Mouse (Mus musculus): Measurements from ENCODE around the gene Ascc1. TPM values are rescaled to one million over a fixed set of nuclear protein-coding genes. Genes with fewer than 3 reads are reported as not detected.
A peak's percentile ranks its signal among the peaks of the same experiment; 100 is the strongest.

Ascc1 gene
- polyA plus RNA-seq, 1 experiment from 2014 or later: 57.8 TPM

DNA sequence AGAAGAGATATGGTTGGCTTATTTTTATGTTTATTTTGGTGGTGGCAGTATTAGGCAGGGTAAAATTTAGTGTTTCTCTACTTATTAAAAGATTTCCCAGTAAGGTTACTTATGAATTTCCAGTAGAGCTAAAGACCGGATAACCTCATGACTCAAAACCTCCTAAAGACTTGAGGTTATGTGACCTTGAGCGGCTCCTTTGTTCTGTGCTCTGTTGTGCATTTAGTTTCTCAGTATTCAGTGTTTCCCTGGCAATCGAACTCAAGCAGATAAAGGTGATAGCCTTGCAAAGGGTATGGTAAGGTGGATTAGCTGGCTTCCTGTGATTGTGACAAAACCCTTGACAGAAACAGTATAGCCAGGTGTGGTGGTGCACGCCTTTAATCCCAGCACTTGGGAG lies 26.8 kb downstream of the Ascc1 start:
- H3K9ac ChIP-seq (ENCODE audit: low read depth, low read length): no peak overlapping the region
- no peak for DNase-seq (ENCODE audit: low spot score)
- WGBS: 68% methylated on average over 4 of the region's 4 CpGs
- no peaks in the 10 kb centered on the region for H3K27me3 ChIP-seq (ENCODE audit: insufficient read depth, low read length)
- H3K9me3 ChIP-seq (replicated peaks; ENCODE audit: low read length): no peaks in the 10 kb centered on the region
- peaks cover 13% of the 10 kb centered on the region for H3K4me1 ChIP-seq (replicated peaks; ENCODE audit: insufficient read depth, low read length)
- TF ChIP-seq CTCF (IDR thresholded peaks at IDR 0.05; ENCODE audit: low read depth): no peak
- H3K36me3 ChIP-seq (ENCODE audit: insufficient read depth, low read length): no peaks in the 10 kb centered on the region
- H3K4me2 ChIP-seq (ENCODE audit: low read length): no peak overlapping the region
- H3K27ac ChIP-seq: peak overlapping the region; percentile 83; the same call in 1 of the 2 replicates
- no peak for ATAC-seq (replicated peaks; ENCODE audit: low FRiP score, low read depth)
- no peak overlapping the region for H3K4me3 ChIP-seq (replicated peaks; ENCODE audit: low read depth, low read length)

DNA sequence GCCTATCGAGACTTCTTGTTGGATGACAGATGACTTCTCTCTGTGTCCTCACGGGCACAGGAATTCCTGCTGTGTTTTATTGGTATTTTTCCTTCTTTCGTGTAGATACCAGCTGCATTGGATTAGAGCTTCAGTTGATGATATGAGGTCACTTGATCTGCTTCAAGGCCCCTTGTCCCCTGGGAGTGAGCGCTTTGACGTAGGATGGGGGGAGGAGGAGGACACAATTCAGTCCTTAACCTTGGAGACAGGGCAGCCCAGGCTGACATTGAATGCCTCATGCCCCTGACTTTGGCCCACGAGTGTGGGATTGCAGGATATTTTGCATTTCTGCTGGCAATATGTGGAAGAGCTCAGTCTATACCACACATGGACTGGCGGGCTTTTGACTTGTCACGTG lies 29.0 kb downstream of the Ascc1 start:
- H3K4me1 ChIP-seq (replicated peaks; ENCODE audit: insufficient read depth, low read length): peaks cover 13% of the 10 kb centered on the region
- ATAC-seq (replicated peaks; ENCODE audit: low FRiP score, low read depth) (no peak), DNase-seq (ENCODE audit: low spot score) (peak; percentile 21)
- H3K27me3 ChIP-seq (ENCODE audit: insufficient read depth, low read length): no peaks in the 10 kb centered on the region
- 60% methylated on average over 8 of the region's 8 CpGs for WGBS
- H3K9ac ChIP-seq (ENCODE audit: low read depth, low read length): no peak overlapping the region
- no peak overlapping the region for H3K4me2 ChIP-seq (ENCODE audit: low read length)
- H3K9me3 ChIP-seq (replicated peaks; ENCODE audit: low read length): no peaks in the 10 kb centered on the region
- no peaks in the 10 kb centered on the region for H3K36me3 ChIP-seq (ENCODE audit: insufficient read depth, low read length)
- no peak overlapping the region for H3K27ac ChIP-seq
- TF ChIP-seq CTCF (IDR thresholded peaks at IDR 0.05; ENCODE audit: low read depth): no peak
- no peak overlapping the region for H3K4me3 ChIP-seq (replicated peaks; ENCODE audit: low read depth, low read length)

DNA sequence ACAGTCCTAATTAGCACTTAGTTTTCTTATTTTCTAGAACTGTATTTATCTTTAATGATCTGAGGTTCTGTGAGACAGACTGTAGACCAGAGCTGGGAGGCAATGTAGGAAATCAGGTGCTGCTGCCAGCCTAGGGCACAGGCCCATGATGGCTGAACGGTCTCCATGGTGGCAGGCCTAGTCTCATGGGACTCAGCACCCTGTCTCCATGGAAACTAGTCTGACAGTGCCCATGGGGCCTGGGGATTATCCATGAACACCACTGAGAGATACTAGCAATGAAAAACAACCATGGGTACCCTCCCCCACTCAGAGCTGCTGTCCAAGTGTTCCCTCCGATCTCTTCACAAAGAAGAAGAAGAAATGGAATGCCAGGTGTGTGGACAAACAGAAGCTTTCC lies 29.4 kb downstream of the Ascc1 start:
- no peaks in the 10 kb centered on the region for H3K36me3 ChIP-seq (ENCODE audit: insufficient read depth, low read length)
- H3K9me3 ChIP-seq (replicated peaks; ENCODE audit: low read length): no peaks in the 10 kb centered on the region
- TF ChIP-seq CTCF (IDR thresholded peaks at IDR 0.05; ENCODE audit: low read depth): no peak
- WGBS: 67% methylated on average over 2 of the region's 2 CpGs
- no peak overlapping the region for H3K27ac ChIP-seq
- no peak overlapping the region for H3K4me3 ChIP-seq (replicated peaks; ENCODE audit: low read depth, low read length)
- H3K27me3 ChIP-seq (ENCODE audit: insufficient read depth, low read length): no peaks in the 10 kb centered on the region
- no peak for ATAC-seq (replicated peaks; ENCODE audit: low FRiP score, low read depth)
- H3K4me2 ChIP-seq (ENCODE audit: low read length): no peak overlapping the region
- H3K4me1 ChIP-seq (replicated peaks; ENCODE audit: insufficient read depth, low read length): peaks cover 13% of the 10 kb centered on the region
- no peak overlapping the region for H3K9ac ChIP-seq (ENCODE audit: low read depth, low read length)
- DNase-seq (ENCODE audit: low spot score): no peak

DNA sequence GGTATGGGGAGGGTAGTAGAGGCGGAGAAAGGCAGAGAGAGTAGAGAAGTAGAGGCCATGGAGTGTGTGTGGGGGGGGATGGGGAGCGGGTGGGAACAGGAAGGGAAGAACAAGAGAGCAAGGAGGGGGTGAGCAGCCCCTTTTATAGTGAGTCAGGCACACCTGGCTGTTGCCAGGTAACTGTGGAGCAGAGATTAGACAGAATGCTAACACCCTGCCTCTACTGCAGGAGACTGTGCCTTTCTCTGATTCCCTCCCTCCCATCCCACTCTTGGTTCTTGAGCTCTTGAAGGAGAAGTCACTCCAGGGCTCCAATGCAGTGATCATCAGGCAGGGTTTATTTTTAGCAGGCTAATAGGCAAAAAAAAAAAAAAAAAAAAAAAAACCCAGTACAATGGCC lies 30.0 kb downstream of the Ascc1 start:
- no peak for ATAC-seq (replicated peaks; ENCODE audit: low FRiP score, low read depth)
- TF ChIP-seq CTCF (IDR thresholded peaks at IDR 0.05; ENCODE audit: low read depth): no peak
- 66% methylated on average over 2 of the region's 2 CpGs for WGBS

DNA sequence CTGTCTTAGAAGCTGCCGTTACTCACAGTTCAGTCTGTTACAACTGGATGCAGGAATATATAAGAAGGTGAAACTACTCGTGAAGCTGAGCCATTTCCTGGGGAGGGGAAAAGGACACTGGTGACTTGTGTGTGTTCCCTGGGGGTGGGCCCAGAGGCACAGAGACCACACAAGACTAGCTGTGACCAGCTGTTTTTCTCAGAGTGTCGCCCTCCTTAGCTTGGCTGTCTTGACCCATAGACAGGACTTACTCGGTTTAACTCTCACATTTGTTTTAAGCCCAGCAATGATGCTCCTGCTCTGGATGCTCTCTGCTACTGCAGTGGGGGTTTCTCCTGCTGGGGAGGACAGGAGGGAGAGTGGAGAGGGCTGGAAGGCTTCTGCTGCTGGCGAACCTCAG lies 30.5 kb downstream of the Ascc1 start:
- TF ChIP-seq CTCF (IDR thresholded peaks at IDR 0.05; ENCODE audit: low read depth): no peak
- Histone ChIP-seq H3K9ac (ENCODE audit: low read depth, low read length) (no peak overlapping the region), H3K4me3 (replicated peaks; ENCODE audit: low read depth, low read length) (no peak overlapping the region), H3K36me3 (ENCODE audit: insufficient read depth, low read length) (no peaks in the 10 kb centered on the region), H3K27me3 (ENCODE audit: insufficient read depth, low read length) (no peaks in the 10 kb centered on the region), H3K27ac (no peak overlapping the region), H3K4me1 (replicated peaks; ENCODE audit: insufficient read depth, low read length) (peaks cover 13% of the 10 kb centered on the region), H3K9me3 (replicated peaks; ENCODE audit: low read length) (no peaks in the 10 kb centered on the region), H3K4me2 (ENCODE audit: low read length) (no peak overlapping the region)
- WGBS: 41% methylated on average over 5 of the region's 5 CpGs
- DNase-seq (ENCODE audit: low spot score): no peak
- ATAC-seq (replicated peaks; ENCODE audit: low FRiP score, low read depth): no peak

More for the DNA sequence above, 30.0 kb downstream of the Ascc1 start:
- Histone ChIP-seq H3K36me3 (ENCODE audit: insufficient read depth, low read length) (no peaks in the 10 kb centered on the region), H3K9ac (ENCODE audit: low read depth, low read length) (no peak overlapping the region), H3K27me3 (ENCODE audit: insufficient read depth, low read length) (no peaks in the 10 kb centered on the region), H3K4me3 (replicated peaks; ENCODE audit: low read depth, low read length) (no peak overlapping the region), H3K9me3 (replicated peaks; ENCODE audit: low read length) (no peaks in the 10 kb centered on the region), H3K4me2 (ENCODE audit: low read length) (no peak overlapping the region), H3K4me1 (replicated peaks; ENCODE audit: insufficient read depth, low read length) (peaks cover 13% of the 10 kb centered on the region), H3K27ac (no peak overlapping the region)
- no peak for DNase-seq (ENCODE audit: low spot score)

DNA sequence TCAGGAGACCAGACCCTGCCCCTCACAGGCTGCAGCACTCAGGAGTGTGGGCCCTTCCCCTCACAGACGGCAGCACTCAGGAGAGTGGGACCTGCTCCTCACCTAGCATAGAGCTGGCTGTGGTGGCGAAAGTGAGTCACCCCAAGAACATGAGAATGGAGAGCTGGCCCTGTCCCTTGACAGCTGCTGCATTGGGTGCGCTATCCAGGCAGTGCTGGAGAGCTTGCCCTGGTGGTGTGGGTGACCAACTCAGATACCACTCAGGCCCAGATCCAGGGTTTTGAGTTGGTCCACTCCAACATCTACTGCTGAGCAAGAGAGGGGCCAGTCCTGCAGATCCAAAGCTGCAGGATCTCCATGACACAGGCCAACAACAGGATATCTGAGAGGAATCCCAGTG lies 32.0 kb downstream of the Ascc1 start:
- no peaks in the 10 kb centered on the region for H3K9me3 ChIP-seq (replicated peaks; ENCODE audit: low read length)
- no peaks in the 10 kb centered on the region for H3K36me3 ChIP-seq (ENCODE audit: insufficient read depth, low read length)
- no peak overlapping the region for H3K27ac ChIP-seq
- no peak for TF ChIP-seq CTCF (IDR thresholded peaks at IDR 0.05; ENCODE audit: low read depth)
- H3K4me1 ChIP-seq (replicated peaks; ENCODE audit: insufficient read depth, low read length): peaks cover 13% of the 10 kb centered on the region
- no peaks in the 10 kb centered on the region for H3K27me3 ChIP-seq (ENCODE audit: insufficient read depth, low read length)
- H3K4me3 ChIP-seq (replicated peaks; ENCODE audit: low read depth, low read length): no peak overlapping the region
- H3K9ac ChIP-seq (ENCODE audit: low read depth, low read length): no peak overlapping the region
- 79% methylated on average over 3 of the region's 3 CpGs for WGBS
- ATAC-seq (replicated peaks; ENCODE audit: low FRiP score, low read depth): no peak
- no peak overlapping the region for H3K4me2 ChIP-seq (ENCODE audit: low read length)
- no peak for DNase-seq (ENCODE audit: low spot score)

DNA sequence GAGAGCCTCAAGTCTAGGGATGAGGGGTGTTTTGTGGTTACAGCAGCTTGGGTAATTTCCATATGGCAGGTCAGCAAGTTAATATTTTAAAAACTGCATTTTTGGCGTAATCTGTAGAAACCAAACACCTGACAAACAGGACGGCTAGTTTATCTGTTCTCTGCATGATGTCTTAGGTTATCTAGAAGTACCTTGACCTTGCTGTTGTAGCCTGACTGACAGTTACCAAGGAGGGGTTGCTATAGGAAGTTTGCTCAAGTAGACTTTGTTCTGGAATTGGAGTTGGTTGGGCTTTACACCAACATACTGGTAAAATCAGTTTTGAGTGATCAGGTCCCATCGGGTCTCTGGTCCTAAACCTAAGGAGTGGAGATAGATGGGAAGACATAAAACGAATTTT lies 33.1 kb downstream of the Ascc1 start:
- Histone ChIP-seq H3K4me2 (ENCODE audit: low read length) (no peak overlapping the region), H3K36me3 (ENCODE audit: insufficient read depth, low read length) (no peaks in the 10 kb centered on the region), H3K27me3 (ENCODE audit: insufficient read depth, low read length) (no peaks in the 10 kb centered on the region), H3K27ac (no peak overlapping the region), H3K9ac (ENCODE audit: low read depth, low read length) (no peak overlapping the region), H3K4me3 (replicated peaks; ENCODE audit: low read depth, low read length) (no peak overlapping the region), H3K9me3 (replicated peaks; ENCODE audit: low read length) (no peaks in the 10 kb centered on the region), H3K4me1 (replicated peaks; ENCODE audit: insufficient read depth, low read length) (peaks cover 13% of the 10 kb centered on the region)
- ATAC-seq (replicated peaks; ENCODE audit: low FRiP score, low read depth) (no peak), DNase-seq (ENCODE audit: low spot score) (no peak)
- TF ChIP-seq CTCF (IDR thresholded peaks at IDR 0.05; ENCODE audit: low read depth): no peak
- WGBS: 73% methylated on average over 4 of the region's 4 CpGs

Data from kidney, postnatal 0 days (tissue).